Mouse (Mus musculus): Measurements from ENCODE around the gene Nat10.

Nat10 gene

GRCm38 (mm10) chr2:103745481-103745880, 15.6 kb downstream of the Nat10 start:
- peak; percentile 17 for DNase-seq (ENCODE audit: low read depth)

GRCm38 (mm10) chr2:103743988-103744387, 17.1 kb downstream of the Nat10 start:
- DNase-seq (ENCODE audit: low read depth) = peak; percentile 86

- DNase-seq (ENCODE audit: low read depth) = no peak
Measured at GRCm38 (mm10) chr2:103743536-103743935, 17.5 kb downstream of the Nat10 start.

GRCm38 (mm10) chr2:103742821-103743220, 18.2 kb downstream of the Nat10 start:
- DNase-seq (ENCODE audit: low read depth) = no peak

- no peak for DNase-seq (ENCODE audit: low read depth)
Measured at GRCm38 (mm10) chr2:103731423-103731822, 29.6 kb downstream of the Nat10 start.

- DNase-seq (ENCODE audit: low read depth) = no peak
Measured at GRCm38 (mm10) chr2:103730999-103731398, 30.1 kb downstream of the Nat10 start.

- no peak for DNase-seq (ENCODE audit: low read depth)
Measured at GRCm38 (mm10) chr2:103728027-103728540, 33.0 kb downstream of the Nat10 start.

- DNase-seq (ENCODE audit: low read depth) = no peak
Measured at GRCm38 (mm10) chr2:103724521-103724920, 36.5 kb downstream of the Nat10 start.

GRCm38 (mm10) chr2:103719292-103719646, 41.8 kb downstream of the Nat10 start:
- no peak for DNase-seq (ENCODE audit: low read depth)

GRCm38 (mm10) chr2:103718594-103719291, 42.3 kb downstream of the Nat10 start:
- peak; percentile 91 for DNase-seq (ENCODE audit: low read depth)

GRCm38 (mm10) chr2:103714412-103714811, 46.7 kb downstream of the Nat10 start:
- DNase-seq (ENCODE audit: low read depth) = no peak

GRCm38 (mm10) chr2:103713831-103714230, 47.2 kb downstream of the Nat10 start:
- DNase-seq (ENCODE audit: low read depth) = no peak

- DNase-seq (ENCODE audit: low read depth) = no peak
Measured at GRCm38 (mm10) chr2:103710849-103711248, 50.2 kb downstream of the Nat10 start.

GRCm38 (mm10) chr2:103707056-103707776, 53.9 kb downstream of the Nat10 start:
- DNase-seq (ENCODE audit: low read depth) = no peak

- peak; percentile 98 for DNase-seq (ENCODE audit: low read depth)
Measured at GRCm38 (mm10) chr2:103706226-103706625, 54.8 kb downstream of the Nat10 start.

GRCm38 (mm10) chr2:103705826-103706225, 55.2 kb downstream of the Nat10 start:
- DNase-seq (ENCODE audit: low read depth) = no peak

- no peak for DNase-seq (ENCODE audit: low read depth)
Measured at GRCm38 (mm10) chr2:103703865-103704264, 57.2 kb downstream of the Nat10 start.

- no peak for DNase-seq (ENCODE audit: low read depth)
Measured at GRCm38 (mm10) chr2:103703336-103703735, 57.7 kb downstream of the Nat10 start.

- no peak for DNase-seq (ENCODE audit: low read depth)
Measured at GRCm38 (mm10) chr2:103700514-103700913, 60.6 kb downstream of the Nat10 start.

GRCm38 (mm10) chr2:103696177-103696576, 64.9 kb downstream of the Nat10 start:
- peak; percentile 98 for DNase-seq (ENCODE audit: low read depth)

- peak; percentile 48 for DNase-seq (ENCODE audit: low read depth)
Measured at GRCm38 (mm10) chr2:103694777-103695563, 66.1 kb downstream of the Nat10 start.

GRCm38 (mm10) chr2:103692810-103693209, 68.3 kb downstream of the Nat10 start:
- DNase-seq (ENCODE audit: low read depth) = no peak

GRCm38 (mm10) chr2:103691278-103691677, 69.8 kb downstream of the Nat10 start:
- no peak for DNase-seq (ENCODE audit: low read depth)
